Mouse (Mus musculus): ENCODE results near the gene Pkp4.

DNA sequence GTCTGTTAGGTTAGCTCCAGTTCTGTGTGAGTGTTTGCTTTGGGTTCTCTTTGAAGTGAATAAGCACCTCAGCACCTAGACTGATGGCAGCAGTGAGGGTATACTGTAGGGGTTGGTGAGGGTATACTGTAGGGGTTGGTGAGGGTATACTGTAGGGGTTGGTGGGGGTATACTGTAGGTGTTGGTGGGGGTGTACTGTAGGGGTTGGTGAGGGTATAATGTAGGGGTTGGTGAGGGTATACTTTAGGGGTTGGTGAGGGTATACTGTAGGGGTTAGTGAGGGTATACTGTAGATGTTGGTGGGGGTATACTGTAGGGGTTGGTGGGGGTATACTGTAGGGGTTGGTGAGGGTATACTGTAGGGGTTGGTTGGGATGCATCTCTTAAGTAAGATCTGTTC is 92.2 kb downstream of the Pkp4 start:
- TF ChIP-seq E2F4 (IDR thresholded peaks at IDR 0.05; ENCODE audit: borderline replicate concordance, low read depth, low read length) (no peak), TCF12 (IDR thresholded peaks at IDR 0.05; ENCODE audit: low read depth, low read length) (no peak), POLR2A (IDR thresholded peaks at IDR 0.05; ENCODE audit: control insufficient read depth in 1 of 2, insufficient read depth in 1 of 2, low read depth in 1 of 2, low read length in 2 of 2, poor library complexity in 1 of 2) (no peak), EP300 (IDR thresholded peaks at IDR 0.05; ENCODE audit: low read depth in 1 of 2, low read length in 2 of 2) (no peak), CHD2 (IDR thresholded peaks at IDR 0.05; ENCODE audit: low read length) (no peak), CTCF (IDR thresholded peaks at IDR 0.05 in 2 of 3, conservative IDR thresholded peaks at IDR 0.05 in 1 of 3; ENCODE audit: control insufficient read depth in 1 of 3, insufficient read depth in 1 of 3, low read depth in 2 of 3, low read length in 3 of 3, poor library complexity in 1 of 3, severe bottlenecking in 1 of 3) (no peak), GABPA (IDR thresholded peaks at IDR 0.05; ENCODE audit: low read depth, low read length) (no peak), ZMIZ1 (IDR thresholded peaks at IDR 0.05; ENCODE audit: low read depth, low read length) (no peak)
